In genomic region chr7:55959801-55960200, GRCm38 (mm10) we compare ENCODE assay signal across 25 mouse cellular contexts.
"Had no signal": no experiment of that assay in that cellular context is flagged by ENCODE, and none has a peak within 500 bp of the region (broad histone marks: within the 10 kb centered on the region; RNA-seq: fewer than 3 reads in every experiment).

No protein-coding gene starts in this region.

- H3K9ac ChIP-seq: heart, embryonic 12.5 days; hindbrain, embryonic 13.5 days; hindbrain, embryonic 15.5 days; kidney, embryonic 15.5 days; limb, embryonic 12.5 days; liver, embryonic 13.5 days; liver, embryonic 15.5 days had no signal

- H3K4me3 ChIP-seq: heart, embryonic 10.5 days; heart, embryonic 12.5 days; hindbrain, embryonic 13.5 days; hindbrain, embryonic 15.5 days; kidney, embryonic 15.5 days; left cerebral cortex, adult 2 months; limb, embryonic 10.5 days; limb, embryonic 12.5 days; liver, embryonic 13.5 days; liver, embryonic 15.5 days had no signal

- DNase-seq: gastrocnemius, postnatal 14 days; gastrocnemius, postnatal 36 days; heart, adult 18-20 months; heart, postnatal 14 days; heart, postnatal 36 days; kidney, adult 11 months; kidney, adult 2 months; kidney, adult 9 months; kidney, postnatal 14 days; kidney, postnatal 36 days; layer of hippocampus, adult 9-11 months; liver; liver, embryonic 13.5 days had no signal

- ATAC-seq: hindbrain, postnatal 0 days had no signal

- H3K4me2 ChIP-seq: heart, embryonic 12.5 days; hindbrain, embryonic 13.5 days; hindbrain, embryonic 15.5 days; kidney, embryonic 15.5 days; limb, embryonic 12.5 days; liver, embryonic 11.5 days; liver, embryonic 13.5 days; liver, embryonic 15.5 days had no signal

- H3K27me3 ChIP-seq: heart, embryonic 12.5 days; hindbrain, embryonic 13.5 days; hindbrain, embryonic 15.5 days; kidney, embryonic 15.5 days; limb, embryonic 12.5 days; liver, embryonic 13.5 days; liver, embryonic 15.5 days had no signal

- H3K27ac ChIP-seq: heart, embryonic 10.5 days; hindbrain, embryonic 13.5 days; hindbrain, embryonic 15.5 days; hindbrain, postnatal 0 days; kidney, embryonic 15.5 days; kidney, postnatal 0 days; left cerebral cortex, adult 2 months; limb, embryonic 10.5 days; limb, embryonic 12.5 days; liver, embryonic 13.5 days; liver, embryonic 15.5 days had no signal

- H3K9me3 ChIP-seq: heart, embryonic 10.5 days; heart, embryonic 12.5 days; hindbrain, embryonic 13.5 days; hindbrain, embryonic 15.5 days; kidney, embryonic 15.5 days; limb, embryonic 10.5 days; limb, embryonic 12.5 days; liver, embryonic 13.5 days; liver, embryonic 15.5 days had no signal
